Mouse (Mus musculus) frontal cortex, postnatal 14 days (tissue): Measurements from ENCODE around the gene Hist1h2bh.
"Not testable (repeated sequence)": the region's sequence is repeated elsewhere in the genome, so short reads cannot be mapped to it uniquely, and the experiment has no call there.

Experiments
- DNase-seq, 2 experiments: peaks; one replicate each; pipeline ENCODE4 v3.0.0; 2022; ENCODE audit warnings: low spot score in 2 of 2

Gene Hist1h2bh

DNA sequence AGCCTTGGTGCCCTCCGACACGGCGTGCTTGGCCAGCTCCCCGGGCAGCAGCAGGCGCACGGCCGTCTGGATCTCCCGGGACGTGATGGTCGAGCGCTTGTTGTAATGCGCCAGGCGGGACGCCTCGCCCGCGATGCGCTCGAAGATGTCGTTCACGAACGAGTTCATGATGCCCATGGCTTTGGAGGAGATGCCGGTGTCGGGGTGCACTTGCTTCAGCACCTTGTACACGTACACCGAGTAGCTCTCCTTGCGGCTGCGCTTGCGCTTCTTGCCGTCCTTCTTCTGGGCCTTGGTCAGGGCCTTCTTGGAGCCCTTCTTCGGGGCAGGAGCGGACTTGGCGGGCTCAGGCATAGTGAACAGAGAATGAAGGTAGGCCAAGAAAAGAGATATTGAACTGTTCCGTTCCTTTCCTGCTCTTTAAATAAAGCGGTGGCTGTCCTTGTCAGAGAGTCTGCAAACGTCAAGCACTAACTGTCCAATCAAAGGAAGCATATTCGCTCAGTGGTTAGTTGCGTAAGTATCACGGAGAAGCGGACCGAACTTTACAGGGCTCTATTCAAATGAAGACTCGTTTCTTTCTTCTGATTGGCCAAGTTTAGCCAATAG, at the start of gene Hist1h2bh:
Gene Hist1h2bh (minus strand): TSS at position 394 of the 609 bp plus-strand sequence.
- DNase-seq = peak; percentile 60 to 69

DNA sequence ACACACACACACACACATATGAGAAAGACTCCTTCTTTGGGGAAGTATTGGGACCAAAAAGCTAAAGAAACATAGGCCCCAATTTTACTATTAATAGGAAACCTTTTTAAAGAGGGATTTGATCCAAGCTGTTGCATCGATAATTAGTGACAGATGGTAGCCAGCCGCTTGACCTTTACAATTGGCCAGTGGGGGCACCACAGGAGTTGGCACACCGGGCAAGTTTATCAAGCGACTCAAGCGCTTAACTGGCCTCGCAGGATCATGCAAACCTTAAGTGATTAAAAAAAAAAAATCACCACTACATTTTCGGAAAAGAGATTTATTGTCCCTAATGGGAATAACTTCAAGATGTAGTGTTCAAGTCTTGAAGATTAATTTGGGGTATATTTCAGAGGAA, 49.4 kb upstream of the Hist1h2bh start:
- no peak for DNase-seq

DNA sequence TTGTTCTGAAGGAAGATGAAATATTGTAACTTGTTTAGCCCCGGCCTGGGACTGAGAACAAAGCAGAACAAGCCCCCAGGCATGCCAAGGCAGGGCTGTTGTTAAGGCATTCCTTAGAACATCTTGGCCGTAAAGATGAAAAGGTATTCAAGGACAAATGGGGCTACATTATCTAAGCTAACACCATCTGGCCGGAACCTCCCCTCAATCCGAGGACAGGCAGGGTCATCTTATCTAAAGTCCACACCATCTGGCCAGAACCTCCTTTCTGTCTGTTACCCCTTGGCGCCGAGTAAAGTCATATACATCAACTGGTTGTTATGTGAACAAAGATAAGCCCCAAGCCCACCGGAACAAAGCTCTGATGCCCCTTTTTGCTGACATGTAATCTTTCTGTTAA, 48.7 kb upstream of the Hist1h2bh start:
- DNase-seq = not testable (repeated sequence)

DNA sequence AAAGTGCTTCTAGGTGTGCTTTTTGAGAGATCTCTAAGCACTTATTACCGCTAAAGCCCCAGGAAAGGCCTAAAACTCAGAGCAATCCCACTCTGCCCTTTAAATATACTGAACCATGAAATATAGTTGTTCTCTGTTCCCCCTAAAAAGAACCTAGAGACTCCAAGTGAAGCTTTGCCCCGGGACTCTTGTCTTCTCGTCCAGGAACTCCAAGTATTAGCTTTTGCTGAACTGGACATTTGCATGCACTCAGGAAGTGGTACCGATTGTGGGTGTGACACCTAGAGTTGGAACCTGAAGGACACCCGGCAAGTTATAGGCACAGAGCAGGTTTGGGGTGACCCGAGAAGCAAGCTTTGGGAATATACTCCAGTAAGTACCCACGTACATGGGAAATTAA, 48.0 kb upstream of the Hist1h2bh start:
- DNase-seq = no peak

DNA sequence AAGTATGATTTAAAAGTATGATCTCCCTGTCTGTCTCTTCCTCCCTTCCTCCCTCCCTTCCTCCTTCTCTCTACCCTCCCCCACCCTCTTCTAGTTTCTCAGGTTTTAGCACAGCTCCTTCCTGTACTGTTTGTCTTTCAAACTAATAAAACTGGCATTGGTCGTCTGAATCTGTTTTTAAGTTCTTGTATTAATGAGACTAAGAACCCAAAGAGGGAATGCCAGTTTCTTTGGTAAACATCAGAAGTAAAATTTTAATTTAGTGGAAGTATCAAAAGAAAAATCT, 43.7 kb upstream of the Hist1h2bh start:
- DNase-seq = no peak

DNA sequence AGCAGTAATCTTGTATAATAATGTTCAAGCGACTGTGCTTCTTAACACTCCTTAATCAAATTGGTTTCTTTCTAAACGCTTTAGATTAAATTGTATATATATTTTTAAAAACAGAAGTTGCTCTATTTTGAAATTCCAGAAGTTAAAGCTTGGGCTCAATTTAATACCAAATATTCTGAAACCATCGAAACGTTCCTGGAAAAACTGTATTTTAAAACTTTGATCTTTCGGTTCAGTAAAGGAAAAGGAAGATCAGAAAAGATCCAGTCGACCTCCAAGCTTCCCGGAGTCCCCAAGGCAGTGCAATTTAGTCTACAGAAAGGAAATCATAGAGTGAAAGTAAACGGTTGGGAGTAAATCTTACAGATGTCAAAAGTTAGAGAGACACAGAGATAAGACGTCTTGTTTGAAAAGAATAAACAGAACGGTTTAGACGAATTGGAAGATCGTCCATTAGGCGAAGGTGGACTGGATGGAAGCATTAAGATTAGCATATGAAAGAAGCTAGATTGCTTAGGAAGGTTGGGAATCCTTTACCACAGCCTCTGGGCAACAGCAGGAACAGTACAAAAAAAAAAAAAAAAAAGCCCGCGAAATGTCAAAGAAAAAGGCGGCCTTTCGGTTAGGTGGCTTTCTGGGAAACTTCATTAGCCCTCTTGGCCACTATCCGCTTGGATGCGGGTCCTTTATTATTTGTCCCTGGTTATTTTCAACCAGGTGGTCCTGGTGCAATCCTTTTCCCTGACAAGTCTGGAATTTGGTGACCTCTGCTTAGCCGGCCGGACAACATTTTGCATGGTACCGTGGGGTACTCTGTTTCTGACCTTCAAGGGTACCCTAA, 43.1 kb upstream of the Hist1h2bh start:
- no peak for DNase-seq

DNA sequence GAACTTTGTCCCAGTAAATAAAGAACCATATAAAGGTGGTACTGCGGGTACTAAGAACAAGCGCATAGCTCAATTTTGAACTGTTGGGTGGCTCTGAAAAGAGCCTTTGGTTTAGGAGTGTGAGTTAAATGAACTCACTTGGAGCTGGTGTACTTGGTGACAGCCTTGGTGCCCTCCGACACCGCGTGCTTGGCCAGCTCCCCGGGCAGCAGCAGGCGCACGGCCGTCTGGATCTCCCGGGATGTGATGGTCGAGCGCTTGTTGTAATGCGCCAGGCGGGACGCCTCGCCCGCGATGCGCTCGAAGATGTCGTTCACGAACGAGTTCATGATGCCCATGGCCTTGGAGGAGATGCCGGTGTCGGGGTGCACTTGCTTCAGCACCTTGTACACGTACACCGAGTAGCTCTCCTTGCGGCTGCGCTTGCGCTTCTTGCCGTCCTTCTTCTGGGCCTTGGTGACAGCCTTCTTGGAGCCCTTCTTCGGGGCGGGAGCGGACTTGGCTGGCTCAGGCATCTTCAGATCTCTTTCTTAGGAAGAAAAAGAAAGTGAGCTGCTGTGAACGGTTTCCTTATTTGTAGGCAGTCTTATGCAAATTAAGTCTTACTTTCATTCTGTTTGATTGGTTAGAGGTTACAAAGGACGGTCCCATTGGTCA, 42.4 kb upstream of the Hist1h2bh start:
- peak; percentile 57 to 65 for DNase-seq

DNA sequence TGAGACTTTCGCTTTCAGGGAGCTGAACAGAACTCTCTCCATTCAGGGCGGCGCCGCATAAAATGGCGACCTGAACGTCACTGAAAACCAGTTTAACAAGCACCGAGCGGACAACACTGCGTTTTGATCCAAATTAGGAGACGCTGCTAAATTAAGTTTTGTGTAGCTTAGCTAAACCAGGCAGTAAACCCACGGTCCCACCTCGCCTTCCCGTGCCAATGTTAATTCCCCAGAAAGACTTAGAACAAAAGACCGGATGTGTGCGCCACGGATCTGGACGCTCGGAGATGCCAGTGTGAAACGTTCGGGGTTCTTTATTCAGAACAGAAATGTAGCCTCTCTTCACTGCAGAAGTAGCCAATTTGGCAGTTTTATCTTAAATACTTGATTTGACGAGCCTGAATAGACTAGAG, 41.8 kb upstream of the Hist1h2bh start:
- peak; percentile 30 to 65 for DNase-seq

DNA sequence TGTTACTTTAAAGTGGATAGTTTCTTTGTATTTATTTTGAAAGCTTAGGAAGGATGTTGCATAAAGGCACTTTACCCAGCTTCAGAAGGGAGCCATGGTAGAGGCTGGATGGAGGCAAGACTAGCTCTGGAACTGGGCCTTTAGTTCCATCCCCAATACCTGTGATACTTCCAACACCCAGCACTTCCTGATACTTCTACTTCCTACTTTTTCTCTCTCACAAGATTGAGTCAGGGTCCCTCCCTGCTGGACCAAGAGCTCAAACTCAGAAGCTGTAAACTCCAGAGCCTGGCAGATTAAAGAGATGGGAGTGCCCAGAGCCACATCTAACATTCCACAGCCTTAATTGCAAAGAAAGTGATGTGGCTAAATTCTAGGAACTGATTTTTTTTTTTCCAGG, 41.1 kb upstream of the Hist1h2bh start:
- no peak for DNase-seq

DNA sequence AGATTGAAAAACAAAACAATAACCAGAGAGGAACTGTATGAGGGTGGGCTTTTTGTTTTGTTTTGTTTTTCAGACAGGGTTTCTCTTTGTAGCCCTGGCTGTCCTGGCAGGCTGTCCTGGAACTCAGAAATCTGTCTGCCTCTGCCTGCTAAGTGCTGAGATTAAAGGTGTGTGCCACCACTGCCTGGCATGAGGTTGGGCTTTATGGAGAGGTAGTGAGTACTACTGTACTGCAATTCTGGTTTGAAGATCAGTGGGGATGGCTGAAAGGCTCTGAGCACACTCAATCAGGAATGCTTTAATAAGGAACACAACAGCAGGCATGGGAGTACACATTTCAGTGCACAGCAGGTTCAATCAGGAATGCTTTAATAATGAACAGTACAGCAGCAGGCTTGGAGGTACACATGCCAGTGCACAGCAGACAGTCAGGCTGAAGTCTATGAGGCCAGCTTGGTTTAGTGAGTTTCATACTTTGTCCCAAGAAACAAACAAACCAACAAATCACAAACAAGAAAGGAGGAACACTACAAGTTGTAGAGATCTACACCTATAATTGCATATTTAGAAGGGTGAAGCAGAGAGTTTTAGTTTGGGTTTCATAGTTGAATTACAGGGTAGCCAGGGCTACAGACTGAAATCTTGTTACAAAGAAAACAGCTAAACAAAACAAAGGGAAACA, 40.3 kb upstream of the Hist1h2bh start:
- no peak for DNase-seq

DNA sequence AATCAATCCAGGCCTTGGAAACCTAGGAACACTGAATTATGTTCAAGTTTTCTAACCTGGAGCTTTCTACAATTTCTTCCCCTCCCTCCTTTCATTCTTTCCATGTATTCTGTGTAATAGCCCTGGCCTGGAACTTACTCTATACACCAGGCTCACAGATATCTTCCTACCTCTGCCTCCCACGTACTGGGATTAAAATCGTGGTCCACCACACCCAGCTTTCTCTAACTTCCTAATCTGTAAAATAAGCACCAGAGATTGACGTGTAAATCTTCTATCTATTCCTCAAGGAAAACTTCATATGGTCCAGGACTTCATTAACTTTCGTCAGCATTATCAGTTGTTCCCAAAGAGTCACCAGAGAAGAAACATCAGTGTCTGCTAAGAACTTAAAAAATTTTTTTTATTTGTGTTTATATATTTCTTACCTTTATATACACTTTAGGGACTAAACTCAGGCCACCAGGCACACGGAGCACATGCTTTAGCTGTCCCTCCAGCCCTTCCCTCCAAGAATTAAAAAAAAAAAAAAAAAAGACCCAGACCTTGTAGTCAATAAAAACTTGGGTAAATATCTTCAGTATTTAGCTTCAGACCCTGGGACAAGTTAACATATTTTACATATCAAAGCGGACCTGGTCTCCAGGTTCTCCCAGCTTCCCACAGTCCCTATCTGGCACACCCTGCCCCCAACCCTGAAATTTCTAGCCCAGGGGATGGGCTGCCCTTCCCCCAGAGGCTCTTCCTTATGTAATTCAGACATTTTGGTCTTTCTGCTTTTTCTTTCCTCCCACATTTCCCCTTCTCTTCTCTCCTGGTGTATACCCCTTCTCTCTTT, 39.2 kb upstream of the Hist1h2bh start:
- no peak for DNase-seq

DNA sequence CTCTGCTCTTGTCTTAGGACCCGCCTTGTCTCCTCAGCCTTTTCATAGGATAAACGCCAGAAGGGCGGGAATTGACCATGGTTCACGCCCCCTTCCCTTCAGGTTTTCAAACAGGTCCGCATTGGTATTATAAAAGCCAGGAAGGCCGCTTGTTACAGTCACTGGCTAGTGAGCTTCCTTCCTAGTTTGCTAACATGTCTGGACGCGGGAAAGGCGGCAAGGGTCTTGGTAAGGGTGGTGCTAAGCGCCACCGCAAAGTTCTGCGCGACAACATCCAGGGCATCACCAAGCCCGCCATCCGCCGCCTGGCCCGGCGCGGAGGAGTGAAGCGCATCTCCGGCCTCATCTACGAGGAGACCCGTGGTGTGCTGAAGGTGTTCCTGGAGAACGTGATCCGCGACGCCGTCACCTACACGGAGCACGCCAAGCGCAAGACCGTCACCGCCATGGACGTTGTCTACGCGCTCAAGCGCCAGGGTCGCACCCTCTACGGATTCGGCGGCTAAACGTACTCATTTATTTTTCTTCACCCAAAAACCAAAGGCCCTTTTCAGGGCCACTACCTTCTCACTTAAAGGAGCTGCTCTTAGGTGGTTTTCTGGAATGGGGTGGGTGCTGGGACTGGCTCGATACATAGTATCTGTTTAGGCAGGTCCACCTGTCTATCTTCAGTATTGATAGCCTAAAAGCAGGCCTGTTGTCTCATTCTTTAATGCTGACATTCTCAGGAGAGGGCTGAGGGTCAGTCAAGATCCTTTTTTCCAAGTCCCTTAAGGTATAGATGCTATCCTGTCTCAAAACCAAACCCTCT, 38.4 kb upstream of the Hist1h2bh start, which contains the start of gene Hist1h4d:
Gene Hist1h4d (plus strand): TSS at position 191 of the 811 bp plus-strand sequence.
- DNase-seq = peak; percentile 97

DNA sequence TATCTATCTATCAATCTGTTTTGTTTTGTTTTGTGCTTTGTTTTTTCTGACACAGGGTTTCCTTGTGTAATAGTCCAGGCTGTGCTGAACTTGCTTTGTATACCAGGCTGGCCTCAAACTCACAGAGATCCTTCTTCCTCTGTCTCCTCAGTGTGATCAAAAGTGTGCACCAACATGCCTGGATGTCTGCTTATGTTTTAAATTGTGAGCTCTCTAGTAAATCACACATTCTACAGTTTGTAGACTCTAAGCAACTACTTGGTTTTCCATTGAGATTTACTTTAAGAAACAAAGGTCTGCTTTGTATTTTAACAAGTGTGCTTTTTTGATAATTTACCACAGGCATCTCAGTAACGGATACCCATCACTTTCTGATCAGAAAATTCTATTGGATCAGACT, 34.6 kb upstream of the Hist1h2bh start:
- no peak for DNase-seq

DNA sequence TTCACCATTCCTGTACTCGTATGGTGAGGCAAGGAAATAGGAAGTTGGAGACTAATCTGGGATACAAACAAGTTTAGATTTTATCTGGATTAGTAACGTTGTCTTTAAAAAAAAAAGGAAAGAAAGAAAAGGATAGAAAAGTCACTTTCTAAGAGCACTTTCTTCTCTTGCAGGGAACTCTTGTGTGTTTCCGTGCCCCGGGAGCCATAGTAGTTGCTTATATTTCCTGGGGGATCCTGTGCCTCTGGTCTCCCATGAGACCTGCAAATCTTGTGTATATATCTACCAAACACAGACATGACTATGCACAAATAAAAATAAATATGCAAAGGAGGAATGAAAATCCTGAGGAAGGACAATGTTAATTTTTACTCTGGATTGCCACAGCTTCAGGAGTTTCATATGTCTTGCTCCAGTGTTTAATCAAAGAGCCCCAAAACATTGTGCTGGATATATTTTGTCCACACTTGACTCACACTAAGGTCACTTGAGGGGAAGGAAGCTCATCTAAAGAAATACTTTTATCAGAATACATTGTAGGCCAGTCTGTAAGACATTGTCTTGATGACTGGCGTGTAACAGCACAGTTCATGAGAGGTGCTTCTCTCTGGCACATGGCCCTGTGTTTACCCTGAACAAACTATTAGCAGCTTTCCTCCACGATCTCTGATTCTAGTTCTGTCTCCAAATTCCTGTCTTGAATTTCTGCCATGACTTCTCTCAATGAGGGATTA, 33.9 kb upstream of the Hist1h2bh start:
- no peak for DNase-seq

DNA sequence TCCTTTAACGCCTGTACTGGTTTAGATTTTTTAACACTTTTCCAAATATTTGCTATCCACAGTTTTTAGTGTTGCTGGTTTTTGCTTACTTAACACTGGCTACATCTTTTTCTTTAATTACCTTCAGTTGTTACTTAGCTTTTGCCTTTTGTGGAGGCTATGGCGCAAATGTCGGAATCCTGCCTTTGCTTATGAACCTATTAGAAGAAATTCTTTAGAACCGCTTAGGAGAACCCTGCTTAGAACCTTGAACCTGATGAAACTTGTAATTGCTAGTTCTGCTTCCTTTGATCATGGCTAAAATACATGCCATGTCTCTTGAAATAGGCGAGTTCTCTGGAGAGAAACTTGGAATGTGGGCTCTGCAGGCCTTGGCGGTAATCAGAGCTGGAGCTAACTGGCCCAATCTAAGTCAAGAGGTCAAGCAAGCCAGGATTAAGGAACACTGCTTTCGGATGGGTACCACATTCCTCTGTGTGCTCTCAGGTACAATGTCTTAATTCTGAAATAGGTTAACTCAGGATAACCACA, 33.2 kb upstream of the Hist1h2bh start:
- DNase-seq = no peak

DNA sequence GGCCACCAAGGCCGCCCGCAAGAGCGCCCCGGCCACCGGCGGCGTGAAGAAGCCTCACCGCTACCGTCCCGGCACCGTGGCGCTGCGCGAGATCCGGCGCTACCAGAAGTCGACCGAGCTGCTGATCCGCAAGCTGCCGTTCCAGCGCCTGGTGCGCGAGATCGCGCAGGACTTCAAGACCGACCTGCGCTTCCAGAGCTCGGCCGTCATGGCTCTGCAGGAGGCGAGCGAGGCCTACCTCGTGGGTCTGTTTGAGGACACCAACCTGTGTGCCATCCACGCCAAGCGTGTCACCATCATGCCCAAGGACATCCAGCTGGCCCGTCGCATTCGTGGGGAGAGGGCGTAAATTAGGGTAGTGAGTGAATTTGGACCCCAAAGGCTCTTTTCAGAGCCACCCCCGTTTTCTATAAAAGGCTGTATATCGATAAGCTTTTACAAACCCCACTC, 32.7 kb upstream of the Hist1h2bh start:
- not testable (repeated sequence) for DNase-seq

DNA sequence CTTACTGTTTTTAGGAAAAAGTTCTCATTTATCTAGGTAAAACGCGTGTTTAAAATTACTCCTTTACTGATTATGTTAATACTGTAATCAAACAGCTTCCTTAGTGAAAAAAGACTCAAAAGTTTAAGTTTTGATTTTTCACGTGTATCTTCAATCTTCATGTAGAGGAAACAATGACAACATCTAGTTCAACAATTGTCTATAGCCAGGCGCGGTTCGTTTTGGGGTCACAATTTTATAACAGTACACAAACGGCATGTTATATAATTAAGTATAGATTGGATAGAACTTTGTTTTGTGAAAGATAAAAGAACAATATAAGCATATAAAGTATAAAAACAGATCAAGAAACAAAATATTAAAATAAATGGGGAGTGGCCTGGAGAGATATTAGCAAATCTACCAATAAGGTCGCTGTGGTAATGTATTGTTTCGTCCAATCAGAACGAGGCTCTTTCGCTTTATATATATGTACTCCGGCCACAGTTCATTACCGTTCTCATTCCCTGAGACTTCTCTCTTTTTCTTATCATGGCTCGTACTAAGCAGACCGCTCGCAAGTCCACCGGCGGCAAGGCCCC, 32.2 kb upstream of the Hist1h2bh start, which contains the start of gene Hist1h3d:
Gene Hist1h3d (plus strand): TSS at position 493 of the 581 bp plus-strand sequence.
- DNase-seq = peak in 1 of 2 experiments; percentile 53

DNA sequence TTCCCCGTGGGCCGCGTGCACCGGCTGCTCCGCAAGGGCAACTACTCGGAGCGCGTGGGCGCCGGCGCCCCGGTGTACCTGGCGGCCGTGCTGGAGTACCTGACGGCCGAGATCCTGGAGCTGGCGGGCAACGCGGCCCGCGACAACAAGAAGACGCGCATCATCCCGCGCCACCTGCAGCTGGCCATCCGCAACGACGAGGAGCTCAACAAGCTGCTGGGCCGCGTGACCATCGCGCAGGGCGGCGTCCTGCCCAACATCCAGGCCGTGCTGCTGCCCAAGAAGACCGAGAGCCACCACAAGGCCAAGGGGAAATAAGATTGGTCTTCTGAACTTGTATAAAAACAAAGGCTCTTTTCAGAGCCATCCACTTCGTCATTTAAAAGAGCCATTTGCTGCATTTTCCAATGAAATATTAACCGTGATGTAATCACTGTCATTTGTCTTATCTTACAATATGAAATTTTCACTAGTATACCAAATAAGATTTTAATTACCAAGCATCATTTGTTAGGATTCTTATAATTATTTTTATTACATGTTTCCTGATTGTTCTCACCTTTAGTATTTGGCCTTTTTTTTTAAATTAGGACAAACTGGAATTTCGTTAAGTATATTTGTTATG, 31.5 kb upstream of the Hist1h2bh start:
- DNase-seq = not testable (repeated sequence)
